Mouse (Mus musculus): ENCODE measurements around the gene Uaca. TPM values are rescaled to one million over a fixed set of nuclear protein-coding genes. Genes with fewer than 3 reads are reported as not detected.

Gene Uaca
- polyA plus RNA-seq, 1 experiment: 1.0 TPM

DNA sequence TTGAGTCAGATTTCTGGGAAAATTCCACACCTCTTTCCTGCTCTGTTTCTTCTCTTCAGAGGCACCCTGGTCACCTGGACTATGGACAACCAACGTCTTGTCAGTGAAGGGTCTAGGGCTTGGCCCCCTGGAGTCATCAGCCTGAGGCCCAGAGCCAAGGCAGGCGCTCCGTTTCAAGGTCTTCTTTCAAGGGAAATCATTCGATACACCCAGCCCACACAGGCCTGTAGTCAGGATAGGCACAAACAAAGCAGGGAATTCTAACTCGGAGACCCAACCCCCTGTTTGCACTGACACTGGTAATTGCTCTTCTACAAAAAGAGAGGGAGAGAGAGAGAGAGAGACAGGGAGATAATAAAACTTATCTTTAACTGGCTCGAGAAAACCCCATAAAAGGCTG, 42.4 kb upstream of the Uaca start:
- Histone ChIP-seq H3K27ac (ENCODE audit: insufficient read depth, low read length) (no peak overlapping the region), H3K36me3 (ENCODE audit: control insufficient read depth, insufficient read depth, low read length) (no peaks in the 10 kb centered on the region), H3K27me3 (ENCODE audit: control insufficient read depth, insufficient read depth, low read length) (no peaks in the 10 kb centered on the region), H3K4me3 (ENCODE audit: extremely low read depth, insufficient read depth, insufficient read length) (no peak overlapping the region), H3K4me1 (ENCODE audit: control insufficient read depth, insufficient read depth, insufficient read length) (no peaks in the 10 kb centered on the region)
- TF ChIP-seq CTCF (IDR thresholded peaks at IDR 0.05; ENCODE audit: extremely low read depth, insufficient read depth, insufficient read length, insufficient replicate concordance) (no peak), POLR2A (IDR thresholded peaks at IDR 0.05; ENCODE audit: low read depth, low read length) (no peak)
- 79% methylated on average over 6 of the region's 6 CpGs for WGBS
- DNase-seq (ENCODE audit: low read depth in 1 of 2, low spot score in 2 of 2): no peak

DNA sequence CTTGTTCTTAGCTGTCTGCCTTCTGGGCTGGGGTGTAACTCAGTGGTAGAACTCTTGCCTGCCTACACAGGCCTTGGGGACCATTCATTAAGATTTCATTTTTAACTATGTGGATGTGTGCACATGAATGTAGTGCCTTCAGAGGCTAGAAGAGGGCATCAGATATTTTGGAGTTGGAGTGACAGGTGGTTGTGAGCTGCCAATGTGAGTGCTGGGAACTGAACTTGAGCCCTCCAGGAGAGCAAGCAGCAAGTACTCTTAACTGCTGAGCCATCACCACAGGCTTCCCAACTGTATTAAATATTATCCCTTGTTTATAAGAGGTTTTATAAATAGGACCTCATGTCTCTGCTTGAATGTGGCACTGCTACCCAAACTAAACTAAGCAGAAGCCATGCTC, 41.7 kb upstream of the Uaca start:
- H3K27ac ChIP-seq (ENCODE audit: insufficient read depth, low read length): no peak overlapping the region

DNA sequence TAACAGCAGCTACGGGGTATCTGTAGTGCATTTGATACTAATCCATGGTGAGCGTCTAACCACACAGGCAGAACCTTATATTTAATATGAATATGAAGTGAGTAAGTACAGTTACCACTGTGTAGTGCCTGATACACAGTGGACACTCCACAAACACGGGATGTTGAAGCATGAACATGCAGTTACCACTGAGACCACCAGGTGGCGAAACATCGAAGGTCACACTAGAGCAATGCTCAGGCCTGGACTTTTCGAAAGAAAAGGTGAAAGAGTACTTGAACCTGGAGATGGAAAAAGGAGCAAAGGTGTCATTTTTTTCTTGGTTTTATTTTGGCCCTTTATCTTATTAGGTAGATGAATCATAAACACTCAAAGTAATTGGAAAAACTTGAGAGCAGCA, 38.1 kb upstream of the Uaca start:
- no peak overlapping the region for H3K27ac ChIP-seq (ENCODE audit: insufficient read depth, low read length)
- no peaks in the 10 kb centered on the region for H3K4me1 ChIP-seq (ENCODE audit: control insufficient read depth, insufficient read depth, insufficient read length)
- H3K4me3 ChIP-seq (ENCODE audit: extremely low read depth, insufficient read depth, insufficient read length): no peak overlapping the region
- no peaks in the 10 kb centered on the region for H3K36me3 ChIP-seq (ENCODE audit: control insufficient read depth, insufficient read depth, low read length)
- no peaks in the 10 kb centered on the region for H3K27me3 ChIP-seq (ENCODE audit: control insufficient read depth, insufficient read depth, low read length)
- peak; percentile 17 to 52 for DNase-seq (ENCODE audit: low read depth in 1 of 2, low spot score in 2 of 2)
- TF ChIP-seq CTCF (IDR thresholded peaks at IDR 0.05; ENCODE audit: extremely low read depth, insufficient read depth, insufficient read length, insufficient replicate concordance) (peak; percentile 61; the same call in 1 of the 2 replicates), POLR2A (IDR thresholded peaks at IDR 0.05; ENCODE audit: low read depth, low read length) (no peak)
- WGBS: 35% methylated on average over 6 of the region's 6 CpGs

More for the DNA sequence above, 41.7 kb upstream of the Uaca start:
- no peak for DNase-seq (ENCODE audit: low read depth in 1 of 2, low spot score in 2 of 2)
- TF ChIP-seq POLR2A (IDR thresholded peaks at IDR 0.05; ENCODE audit: low read depth, low read length) (no peak), CTCF (IDR thresholded peaks at IDR 0.05; ENCODE audit: extremely low read depth, insufficient read depth, insufficient read length, insufficient replicate concordance) (no peak)
- no peaks in the 10 kb centered on the region for H3K36me3 ChIP-seq (ENCODE audit: control insufficient read depth, insufficient read depth, low read length)
- no peak overlapping the region for H3K4me3 ChIP-seq (ENCODE audit: extremely low read depth, insufficient read depth, insufficient read length)
- no peaks in the 10 kb centered on the region for H3K4me1 ChIP-seq (ENCODE audit: control insufficient read depth, insufficient read depth, insufficient read length)
- no peaks in the 10 kb centered on the region for H3K27me3 ChIP-seq (ENCODE audit: control insufficient read depth, insufficient read depth, low read length)

DNA sequence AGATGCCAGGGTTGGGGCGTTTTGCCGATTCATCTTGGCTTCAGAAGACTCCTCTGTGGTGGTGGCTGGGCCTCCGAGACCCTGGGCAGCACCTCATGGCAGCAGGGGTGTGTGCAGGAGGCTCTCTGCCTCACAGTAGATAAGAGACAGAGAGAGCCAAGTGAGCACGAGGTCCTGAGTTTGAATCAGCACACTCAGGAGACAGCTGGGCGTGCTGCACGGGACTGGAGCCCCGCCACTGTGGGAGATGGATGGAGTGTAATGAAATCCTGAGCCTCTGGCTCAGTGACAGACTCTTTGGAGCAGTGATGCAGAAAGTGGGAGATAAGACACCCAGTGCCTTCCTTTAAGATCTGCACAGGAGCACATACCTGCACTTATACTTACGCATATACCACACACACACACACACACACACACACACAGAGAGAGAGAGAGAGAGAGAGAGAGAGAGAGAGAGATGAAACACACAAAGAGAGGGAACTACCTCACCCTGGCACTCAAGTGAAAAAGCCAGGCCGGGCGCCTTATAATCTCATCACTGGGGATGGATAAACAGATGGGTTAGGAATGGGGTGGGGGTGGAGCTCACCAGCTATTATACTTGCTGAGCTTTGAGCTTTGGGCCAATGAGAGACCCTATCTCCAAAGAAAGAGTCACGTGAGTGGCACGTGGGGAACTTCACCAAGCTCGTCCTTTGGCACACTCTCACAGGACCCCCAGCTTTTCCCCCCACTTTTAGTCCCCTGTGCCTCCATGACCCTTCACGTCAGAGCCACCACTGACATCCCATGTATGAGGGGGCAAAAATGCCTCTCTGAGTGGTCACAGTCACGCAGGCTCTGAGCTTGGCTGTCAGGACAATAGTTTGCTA, 37.2 kb upstream of the Uaca start:
- WGBS: 77% methylated on average over 15 of the region's 15 CpGs
- TF ChIP-seq POLR2A (IDR thresholded peaks at IDR 0.05; ENCODE audit: low read depth, low read length) (no peak), CTCF (IDR thresholded peaks at IDR 0.05; ENCODE audit: extremely low read depth, insufficient read depth, insufficient read length, insufficient replicate concordance) (no peak)
- DNase-seq (ENCODE audit: low read depth in 1 of 2, low spot score in 2 of 2): no peak
- no peak overlapping the region for H3K27ac ChIP-seq (ENCODE audit: insufficient read depth, low read length)
- H3K4me3 ChIP-seq (ENCODE audit: extremely low read depth, insufficient read depth, insufficient read length): no peak overlapping the region
- H3K36me3 ChIP-seq (ENCODE audit: control insufficient read depth, insufficient read depth, low read length): no peaks in the 10 kb centered on the region
- H3K27me3 ChIP-seq (ENCODE audit: control insufficient read depth, insufficient read depth, low read length): no peaks in the 10 kb centered on the region
- no peaks in the 10 kb centered on the region for H3K4me1 ChIP-seq (ENCODE audit: control insufficient read depth, insufficient read depth, insufficient read length)

- DNase-seq (ENCODE audit: low read depth in 1 of 2, low spot score in 2 of 2): no peak
- Histone ChIP-seq H3K27me3 (ENCODE audit: control insufficient read depth, insufficient read depth, low read length) (no peaks in the 10 kb centered on the region), H3K27ac (ENCODE audit: insufficient read depth, low read length) (no peak overlapping the region), H3K4me1 (ENCODE audit: control insufficient read depth, insufficient read depth, insufficient read length) (no peaks in the 10 kb centered on the region), H3K36me3 (ENCODE audit: control insufficient read depth, insufficient read depth, low read length) (no peaks in the 10 kb centered on the region), H3K4me3 (ENCODE audit: extremely low read depth, insufficient read depth, insufficient read length) (no peak overlapping the region)
- TF ChIP-seq CTCF (IDR thresholded peaks at IDR 0.05; ENCODE audit: extremely low read depth, insufficient read depth, insufficient read length, insufficient replicate concordance) (no peak), POLR2A (IDR thresholded peaks at IDR 0.05; ENCODE audit: low read depth, low read length) (no peak)
- WGBS: 20% methylated on average over 5 of the region's 5 CpGs
These were observed 36.5 kb upstream of the Uaca start for GRCm38 (mm10) chr9:60757817-60758216.

DNA sequence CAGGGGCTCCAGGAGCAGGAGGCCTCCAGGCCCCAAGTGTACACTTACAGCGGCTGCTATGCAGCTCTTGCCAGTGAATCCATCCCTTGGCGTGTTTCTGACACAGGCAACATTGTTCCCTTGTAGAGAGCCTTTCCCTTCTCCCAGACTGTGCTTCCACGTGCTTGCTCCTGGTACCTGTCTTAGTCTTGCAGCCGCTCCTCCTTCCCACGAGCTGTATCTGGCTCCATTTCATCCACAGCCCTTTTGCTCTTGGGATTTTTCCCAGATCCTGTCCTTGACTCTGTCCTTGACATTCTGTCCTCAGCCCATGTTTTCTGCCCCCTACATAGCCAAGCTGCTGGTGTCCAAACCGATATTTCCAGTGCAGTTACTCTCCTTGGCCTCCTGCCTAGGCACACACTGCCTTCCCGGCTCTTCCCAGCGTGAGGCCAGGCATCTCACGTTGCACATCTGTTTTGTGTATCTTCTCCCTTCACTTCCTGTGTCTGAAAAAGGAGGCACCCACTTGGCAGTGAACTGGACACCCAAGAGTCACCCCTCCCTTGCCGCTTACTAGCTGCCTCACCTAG, 34.8 kb upstream of the Uaca start:
- H3K27ac ChIP-seq (ENCODE audit: insufficient read depth, low read length): no peak overlapping the region
- TF ChIP-seq POLR2A (IDR thresholded peaks at IDR 0.05; ENCODE audit: low read depth, low read length) (no peak), CTCF (IDR thresholded peaks at IDR 0.05; ENCODE audit: extremely low read depth, insufficient read depth, insufficient read length, insufficient replicate concordance) (no peak)
- H3K4me3 ChIP-seq (ENCODE audit: extremely low read depth, insufficient read depth, insufficient read length): no peak overlapping the region
- H3K27me3 ChIP-seq (ENCODE audit: control insufficient read depth, insufficient read depth, low read length): no peaks in the 10 kb centered on the region
- no peaks in the 10 kb centered on the region for H3K4me1 ChIP-seq (ENCODE audit: control insufficient read depth, insufficient read depth, insufficient read length)
- 87% methylated on average over 10 of the region's 10 CpGs for WGBS
- no peak for DNase-seq (ENCODE audit: low read depth in 1 of 2, low spot score in 2 of 2)
- no peaks in the 10 kb centered on the region for H3K36me3 ChIP-seq (ENCODE audit: control insufficient read depth, insufficient read depth, low read length)

GRCm38 (mm10) chr9:60765181-60765580, 29.2 kb upstream of the Uaca start:
- Histone ChIP-seq H3K27ac (ENCODE audit: insufficient read depth, low read length) (no peak overlapping the region), H3K36me3 (ENCODE audit: control insufficient read depth, insufficient read depth, low read length) (no peaks in the 10 kb centered on the region), H3K4me3 (ENCODE audit: extremely low read depth, insufficient read depth, insufficient read length) (no peak overlapping the region), H3K4me1 (ENCODE audit: control insufficient read depth, insufficient read depth, insufficient read length) (peaks cover 7% of the 10 kb centered on the region; the same call in 1 of the 2 replicates), H3K27me3 (ENCODE audit: control insufficient read depth, insufficient read depth, low read length) (no peaks in the 10 kb centered on the region)
- DNase-seq (ENCODE audit: low read depth in 1 of 2, low spot score in 2 of 2): no peak
- WGBS: 64% methylated on average over 2 of the region's 2 CpGs
- TF ChIP-seq CTCF (IDR thresholded peaks at IDR 0.05; ENCODE audit: extremely low read depth, insufficient read depth, insufficient read length, insufficient replicate concordance): no peak
- TF ChIP-seq POLR2A (IDR thresholded peaks at IDR 0.05; ENCODE audit: low read depth, low read length): no peak
